10 mouse cellular contexts compared by ENCODE assay signal in the genomic region with DNA sequence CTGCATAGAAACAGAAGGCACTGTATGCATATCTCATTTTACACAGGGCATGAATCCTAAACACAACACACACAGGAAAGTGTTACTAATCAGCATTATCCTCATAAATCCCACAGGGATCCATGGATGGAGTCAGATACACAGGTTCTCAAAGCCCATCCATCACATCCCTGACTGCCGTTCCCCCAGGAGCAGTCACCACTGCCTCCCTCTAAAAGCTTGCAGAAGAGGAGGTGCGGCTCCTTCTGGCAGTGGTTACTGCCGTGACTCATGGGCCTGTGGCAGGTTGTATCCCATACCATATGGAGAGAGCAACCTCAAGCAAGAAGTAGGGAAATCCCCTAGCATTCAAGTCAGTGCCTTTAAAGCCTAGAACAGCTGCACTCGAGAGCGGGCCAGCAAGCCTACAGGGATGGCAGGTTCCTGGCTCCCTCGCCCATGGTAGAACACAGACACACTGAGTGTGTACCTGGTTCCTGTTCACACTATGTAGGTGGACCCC. TPM values are rescaled to one million over a fixed set of nuclear protein-coding genes. Genes with fewer than 3 reads are reported as not detected.
DNase-seq lines count a peak whose midpoint lies in the region; TF ChIP-seq lines count a peak whose summit lies in the region.
"Had no signal": no experiment of that assay in that cellular context is flagged by ENCODE, and none has a peak within 500 bp of the region (broad histone marks: within the 10 kb centered on the region; RNA-seq: fewer than 3 reads in every experiment).

No protein-coding gene starts in this region.

- TF ChIP-seq CTCF in embryonic fibroblast, embryonic 13.5 days (IDR thresholded peaks at IDR 0.05; ENCODE audit: borderline replicate concordance, insufficient read depth, low read length): no peak

- no peak overlapping the region for H3K4me3 ChIP-seq in embryonic fibroblast, embryonic 13.5 days (ENCODE audit: insufficient read depth, low read length)
- H3K4me3 ChIP-seq: left cerebral cortex, adult 2 months had no signal

- H3K27ac ChIP-seq in embryonic fibroblast, embryonic 13.5 days (ENCODE audit: insufficient read depth, low read length): peak overlapping the region; percentile 73; the same call in 1 of the 2 replicates
- H3K27ac ChIP-seq: left cerebral cortex, adult 2 months had no signal

- H3K4me1 ChIP-seq in embryonic fibroblast, embryonic 13.5 days (ENCODE audit: control insufficient read depth, insufficient read depth, low read length): peaks cover 16% of the 10 kb centered on the region

- peak; percentile 9 to 29 for DNase-seq in cerebellum, postnatal 10 days
- DNase-seq in cerebellum, adult 18-20 months: no peak
- DNase-seq in 416B (ENCODE audit: low read depth): peak; percentile 93
- DNase-seq in mesoderm, embryonic 11.5 days (ENCODE audit: low read depth, low spot score): peak; percentile 70
- DNase-seq in layer of hippocampus, adult 9-10 months (ENCODE audit: low spot score): no peak
- no peak for DNase-seq in lung, postnatal 25 days (ENCODE audit: low spot score)
- DNase-seq in gastrocnemius, adult 8-10 months (ENCODE audit: low spot score in 2 of 2): no peak
- DNase-seq: cerebellum, adult 2 months had no signal

- no peak for TF ChIP-seq POLR2A in embryonic fibroblast, embryonic 13.5 days (IDR thresholded peaks at IDR 0.05; ENCODE audit: low read depth, low read length)

RNA-seq across cellular contexts. Expression of gene Prkar2b, which starts 45.8 kb away (rescaled TPM):
- polyA plus RNA-seq in embryonic fibroblast, embryonic 13.5 days (2011; ENCODE audit: insufficient read length, low read depth, missing spikeins): 36.2 and 50.5 TPM in 2 replicates
- total RNA-seq in gastrocnemius, adult 8-10 months (2022): 1 to 10 TPM in 3 of 4 experiments, under 1 TPM in 1; 0.73 to 5.9 (median 3.0) TPM

Comparison
In these comparisons a context has a peak if more than half of its experiments do, and no peak if none do; other contexts are left out.
1. DNase-seq: peak in cerebellum, postnatal 10 days (2 of 2), 416B (single experiment) and mesoderm, embryonic 11.5 days (single experiment); none in cerebellum, adult 18-20 months (0 of 2), layer of hippocampus, adult 9-10 months (single experiment), lung, postnatal 25 days (single experiment) and gastrocnemius, adult 8-10 months (0 of 2).